Mouse (Mus musculus) C2C12 (cell line): ENCODE measurements around the gene Pitx2.

ENCODE experiments used
- CTCF ChIP-seq: IDR thresholded peaks from one replicate; pipeline ENCODE4 v1.5.1; 2011; ENCODE audit not compliant: control insufficient read depth, insufficient read depth, insufficient read length
- MYOD1 ChIP-seq: IDR thresholded peaks from one replicate; pipeline ENCODE4 v1.6.1; 2011; ENCODE audit warnings: low read depth; ENCODE audit not compliant: control insufficient read depth, insufficient read length
- USF1 ChIP-seq: IDR thresholded peaks from one replicate; pipeline ENCODE4 v1.6.1; 2011; ENCODE audit warnings: low read depth, mild to moderate bottlenecking, control low read depth, moderate library complexity

DNA sequence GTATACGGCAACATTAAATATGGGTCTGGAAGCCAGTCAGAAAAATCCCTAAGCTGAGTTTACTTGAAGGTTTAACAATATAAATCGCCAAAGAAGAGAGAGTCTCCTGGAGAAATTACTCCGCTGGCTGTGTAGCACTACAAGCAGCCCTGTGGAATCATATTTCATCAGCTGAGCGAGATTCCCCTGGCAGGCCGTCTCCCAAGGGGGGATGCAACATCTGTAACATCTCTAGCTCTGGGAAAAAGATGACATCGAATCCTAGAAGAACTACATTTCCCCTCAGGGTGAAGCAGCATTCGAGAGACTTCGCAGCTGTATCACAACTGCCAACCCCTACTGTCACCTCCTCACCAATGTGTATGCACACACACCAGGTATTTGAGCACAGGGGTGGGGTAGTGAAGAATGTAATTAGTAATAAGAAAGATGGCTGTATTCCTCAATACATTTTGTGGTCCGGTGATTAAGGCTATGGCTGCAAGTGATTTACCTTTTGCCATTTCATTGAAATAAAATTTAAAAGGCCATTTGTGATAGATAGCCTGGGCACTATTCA, 40.8 kb upstream of the Pitx2 start:
- TF ChIP-seq USF1 (no peak), MYOD1 (no peak), CTCF (no peak)
